Mouse (Mus musculus): ENCODE measurements at regions not wholly inside any gene's neighbourhood (a gene's known extent, or its start where the extent isn't known, plus 50 kb on each side); places are given as distances from the start of the nearest gene placed in this dataset.

- no peaks in the 10 kb centered on the region for H3K36me3 ChIP-seq (ENCODE audit: control insufficient read depth, insufficient read depth, low read length)
- peaks cover 5% of the 10 kb centered on the region for H3K4me1 ChIP-seq (ENCODE audit: control insufficient read depth, insufficient read depth, low read length)
- 68% methylated on average over 3 of the region's 3 CpGs for WGBS
- no peak for DNase-seq (ENCODE audit: low spot score)
- H3K9me3 ChIP-seq (ENCODE audit: control insufficient read depth, low read length) = no peaks in the 10 kb centered on the region
- no peak overlapping the region for H3K4me3 ChIP-seq (ENCODE audit: low read depth, low read length)
- no peaks in the 10 kb centered on the region for H3K27me3 ChIP-seq (ENCODE audit: control insufficient read depth, insufficient read depth, low read length)
- no peak overlapping the region for H3K9ac ChIP-seq (ENCODE audit: low read length)
- no peak for ATAC-seq (ENCODE audit: insufficient number of reproducible peaks, low FRiP score, low TSS enrichment, low read depth)
- H3K4me2 ChIP-seq (ENCODE audit: low read depth, severe bottlenecking) = no peak overlapping the region
- H3K27ac ChIP-seq (replicated peaks; ENCODE audit: low read depth, low read length) = no peak overlapping the region
These were observed 181.6 kb upstream of the Arglu1 start for GRCm38 (mm10) chr8:8871938-8872337.

- H3K27me3 ChIP-seq (ENCODE audit: control insufficient read depth, insufficient read depth, low read length) = no peaks in the 10 kb centered on the region
- ATAC-seq (ENCODE audit: insufficient number of reproducible peaks, low FRiP score, low TSS enrichment, low read depth) = no peak
These were observed 180.7 kb upstream of the Arglu1 start for GRCm38 (mm10) chr8:8871039-8871438.

GRCm38 (mm10) chr8:8870487-8870886 lies 180.2 kb upstream of the Arglu1 start:
- 0% methylated on average over 4 of the region's 4 CpGs for WGBS
- no peak for ATAC-seq (ENCODE audit: insufficient number of reproducible peaks, low FRiP score, low TSS enrichment, low read depth)

More at GRCm38 (mm10) chr8:8871039-8871438, 180.7 kb upstream of the Arglu1 start:
- H3K27ac ChIP-seq (replicated peaks; ENCODE audit: low read depth, low read length) = no peak overlapping the region
- H3K36me3 ChIP-seq (ENCODE audit: control insufficient read depth, insufficient read depth, low read length) = no peaks in the 10 kb centered on the region
- no peak overlapping the region for H3K9ac ChIP-seq (ENCODE audit: low read length)
- H3K9me3 ChIP-seq (ENCODE audit: control insufficient read depth, low read length) = no peaks in the 10 kb centered on the region
- no peak for DNase-seq (ENCODE audit: low spot score)
- H3K4me2 ChIP-seq (ENCODE audit: low read depth, severe bottlenecking) = no peak overlapping the region
- peaks cover 6% of the 10 kb centered on the region for H3K4me1 ChIP-seq (ENCODE audit: control insufficient read depth, insufficient read depth, low read length)
- no peak overlapping the region for H3K4me3 ChIP-seq (ENCODE audit: low read depth, low read length)
- WGBS = 43% methylated on average over 8 of the region's 8 CpGs

DNA sequence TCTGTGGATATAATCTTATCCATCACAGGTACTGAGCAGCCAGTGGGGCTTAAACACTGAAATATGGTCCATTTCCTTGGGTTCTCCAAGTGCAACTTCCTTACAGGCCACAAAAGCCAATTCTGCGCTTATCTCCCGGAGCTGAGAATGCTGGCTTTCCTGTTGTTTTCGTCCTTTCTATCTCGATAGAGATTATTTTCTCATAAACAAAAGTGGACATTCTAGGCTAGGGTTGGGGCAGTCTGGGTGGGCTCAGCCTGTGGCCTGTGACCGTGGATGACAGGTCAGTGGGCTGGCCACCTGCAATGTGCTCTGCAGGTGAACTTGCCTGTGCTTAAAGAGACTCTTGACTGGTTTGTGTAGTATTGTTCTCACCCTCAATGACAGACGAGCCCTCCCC lies 179.0 kb upstream of the Arglu1 start:
- Histone ChIP-seq H3K4me2 (ENCODE audit: low read depth, severe bottlenecking) (no peak overlapping the region), H3K9me3 (ENCODE audit: control insufficient read depth, low read length) (no peaks in the 10 kb centered on the region), H3K4me1 (ENCODE audit: control insufficient read depth, insufficient read depth, low read length) (peaks cover 6% of the 10 kb centered on the region), H3K27me3 (ENCODE audit: control insufficient read depth, insufficient read depth, low read length) (no peaks in the 10 kb centered on the region), H3K4me3 (ENCODE audit: low read depth, low read length) (no peak overlapping the region), H3K9ac (ENCODE audit: low read length) (no peak overlapping the region), H3K27ac (replicated peaks; ENCODE audit: low read depth, low read length) (no peak overlapping the region), H3K36me3 (ENCODE audit: control insufficient read depth, insufficient read depth, low read length) (no peaks in the 10 kb centered on the region)
- ATAC-seq (ENCODE audit: insufficient number of reproducible peaks, low FRiP score, low TSS enrichment, low read depth) (no peak), DNase-seq (ENCODE audit: low spot score) (no peak)
- WGBS = 70% methylated on average over 6 of the region's 6 CpGs

More at GRCm38 (mm10) chr8:8870487-8870886, 180.2 kb upstream of the Arglu1 start:
- no peaks in the 10 kb centered on the region for H3K27me3 ChIP-seq (ENCODE audit: control insufficient read depth, insufficient read depth, low read length)
- H3K4me2 ChIP-seq (ENCODE audit: low read depth, severe bottlenecking) = no peak overlapping the region
- H3K9ac ChIP-seq (ENCODE audit: low read length) = no peak overlapping the region
- peak; percentile 50 for DNase-seq (ENCODE audit: low spot score)
- H3K9me3 ChIP-seq (ENCODE audit: control insufficient read depth, low read length) = no peaks in the 10 kb centered on the region
- H3K4me3 ChIP-seq (ENCODE audit: low read depth, low read length) = no peak overlapping the region
- no peak overlapping the region for H3K27ac ChIP-seq (replicated peaks; ENCODE audit: low read depth, low read length)
- no peaks in the 10 kb centered on the region for H3K36me3 ChIP-seq (ENCODE audit: control insufficient read depth, insufficient read depth, low read length)
- H3K4me1 ChIP-seq (ENCODE audit: control insufficient read depth, insufficient read depth, low read length) = peaks cover 6% of the 10 kb centered on the region

DNA sequence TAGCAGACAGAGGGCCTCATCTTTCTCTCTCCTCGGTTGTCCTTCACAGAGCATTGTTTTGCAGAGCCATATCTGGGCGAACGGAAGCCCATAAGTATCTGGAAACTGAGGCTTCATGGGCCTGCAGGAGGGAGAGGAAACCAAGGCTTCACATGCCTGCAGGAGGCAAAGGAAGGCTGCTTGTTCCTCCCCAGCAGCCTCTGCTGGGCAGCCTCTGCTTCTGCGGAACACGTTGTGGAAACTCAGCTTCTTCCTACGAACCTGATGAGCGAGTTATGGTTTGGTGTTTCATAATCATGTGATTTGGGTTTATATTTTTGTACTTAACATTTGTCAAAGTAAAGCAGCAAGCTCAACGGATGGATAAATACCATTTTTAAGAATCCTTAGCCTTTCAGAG lies 177.6 kb upstream of the Arglu1 start:
- Histone ChIP-seq H3K4me3 (ENCODE audit: low read depth, low read length) (no peak overlapping the region), H3K27me3 (ENCODE audit: control insufficient read depth, insufficient read depth, low read length) (no peaks in the 10 kb centered on the region), H3K4me2 (ENCODE audit: low read depth, severe bottlenecking) (no peak overlapping the region), H3K4me1 (ENCODE audit: control insufficient read depth, insufficient read depth, low read length) (peaks cover 6% of the 10 kb centered on the region), H3K9me3 (ENCODE audit: control insufficient read depth, low read length) (no peaks in the 10 kb centered on the region), H3K27ac (replicated peaks; ENCODE audit: low read depth, low read length) (no peak overlapping the region), H3K36me3 (ENCODE audit: control insufficient read depth, insufficient read depth, low read length) (no peaks in the 10 kb centered on the region), H3K9ac (ENCODE audit: low read length) (no peak overlapping the region)
- DNase-seq (ENCODE audit: low spot score) (no peak), ATAC-seq (ENCODE audit: insufficient number of reproducible peaks, low FRiP score, low TSS enrichment, low read depth) (no peak)
- 81% methylated on average over 8 of the region's 8 CpGs for WGBS

DNA sequence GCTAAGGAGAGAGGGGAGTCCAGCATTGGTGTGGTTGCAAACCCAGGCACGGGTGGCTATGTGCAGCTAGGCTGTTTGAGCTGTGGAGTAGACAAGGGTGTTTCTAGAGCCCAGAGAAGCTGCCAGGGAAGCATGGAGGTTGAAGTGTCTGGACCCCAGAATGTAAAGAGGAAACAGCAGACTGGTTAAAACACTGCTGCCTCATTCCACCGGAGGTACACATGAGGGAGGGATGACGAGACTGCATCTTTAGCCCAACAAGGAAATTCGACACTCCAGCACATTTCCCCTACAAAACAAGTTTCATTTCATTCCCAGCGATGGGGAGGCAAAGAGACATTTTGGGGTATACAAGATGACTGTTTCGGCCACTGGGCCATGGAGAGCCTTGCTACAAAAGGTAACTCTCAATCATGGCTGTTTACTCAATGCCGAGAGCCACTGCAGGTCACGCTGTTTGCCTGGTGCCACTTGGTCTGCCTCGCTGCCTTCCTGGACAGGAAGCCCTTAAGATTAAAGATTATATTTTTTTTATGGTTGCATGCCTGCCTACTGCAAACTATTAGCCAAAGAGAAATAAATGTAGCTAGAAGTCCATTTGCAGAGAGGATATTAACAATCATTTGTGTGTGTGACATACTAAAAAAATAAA lies 176.9 kb upstream of the Arglu1 start:
- Histone ChIP-seq H3K4me2 (ENCODE audit: low read depth, severe bottlenecking) (no peak overlapping the region), H3K9me3 (ENCODE audit: control insufficient read depth, low read length) (no peaks in the 10 kb centered on the region), H3K27ac (replicated peaks; ENCODE audit: low read depth, low read length) (no peak overlapping the region), H3K9ac (ENCODE audit: low read length) (no peak overlapping the region), H3K36me3 (ENCODE audit: control insufficient read depth, insufficient read depth, low read length) (no peaks in the 10 kb centered on the region), H3K4me1 (ENCODE audit: control insufficient read depth, insufficient read depth, low read length) (peaks cover 6% of the 10 kb centered on the region), H3K27me3 (ENCODE audit: control insufficient read depth, insufficient read depth, low read length) (no peaks in the 10 kb centered on the region), H3K4me3 (ENCODE audit: low read depth, low read length) (no peak overlapping the region)
- DNase-seq (ENCODE audit: low spot score) = no peak
- WGBS = 35% methylated on average over 9 of the region's 9 CpGs
- no peak for ATAC-seq (ENCODE audit: insufficient number of reproducible peaks, low FRiP score, low TSS enrichment, low read depth)

- DNase-seq (ENCODE audit: low spot score) = no peak
- Histone ChIP-seq H3K9ac (ENCODE audit: low read length) (no peak overlapping the region), H3K9me3 (ENCODE audit: control insufficient read depth, low read length) (no peaks in the 10 kb centered on the region), H3K36me3 (ENCODE audit: control insufficient read depth, insufficient read depth, low read length) (no peaks in the 10 kb centered on the region), H3K27ac (replicated peaks; ENCODE audit: low read depth, low read length) (no peak overlapping the region), H3K4me2 (ENCODE audit: low read depth, severe bottlenecking) (no peak overlapping the region), H3K4me1 (ENCODE audit: control insufficient read depth, insufficient read depth, low read length) (peaks cover 9% of the 10 kb centered on the region), H3K4me3 (ENCODE audit: low read depth, low read length) (no peak overlapping the region), H3K27me3 (ENCODE audit: control insufficient read depth, insufficient read depth, low read length) (no peaks in the 10 kb centered on the region)
- ATAC-seq (ENCODE audit: insufficient number of reproducible peaks, low FRiP score, low TSS enrichment, low read depth) = no peak
- 89% methylated on average over 6 of the region's 6 CpGs for WGBS
These were observed 172.4 kb upstream of the Arglu1 start for GRCm38 (mm10) chr8:8862767-8863166.

- WGBS = 60% methylated on average over 9 of the region's 9 CpGs
- Histone ChIP-seq H3K27ac (replicated peaks; ENCODE audit: low read depth, low read length) (no peak overlapping the region), H3K9me3 (ENCODE audit: control insufficient read depth, low read length) (no peaks in the 10 kb centered on the region), H3K4me1 (ENCODE audit: control insufficient read depth, insufficient read depth, low read length) (peaks cover 3% of the 10 kb centered on the region; the same call in 1 of the 2 replicates), H3K4me3 (ENCODE audit: low read depth, low read length) (no peak overlapping the region), H3K4me2 (ENCODE audit: low read depth, severe bottlenecking) (no peak overlapping the region), H3K27me3 (ENCODE audit: control insufficient read depth, insufficient read depth, low read length) (no peaks in the 10 kb centered on the region), H3K9ac (ENCODE audit: low read length) (no peak overlapping the region), H3K36me3 (ENCODE audit: control insufficient read depth, insufficient read depth, low read length) (no peaks in the 10 kb centered on the region)
- no peak for ATAC-seq (ENCODE audit: insufficient number of reproducible peaks, low FRiP score, low TSS enrichment, low read depth)
- no peak for DNase-seq (ENCODE audit: low spot score)
These were observed 171.1 kb upstream of the Arglu1 start for GRCm38 (mm10) chr8:8861331-8861940.
